Mouse (Mus musculus) right cerebral cortex, postnatal 4 days (tissue): ENCODE results near the gene Chrm2.
A peak's percentile ranks its signal among the peaks of the same experiment; 100 is the strongest.

Source experiments
- DNase-seq: peaks from one replicate; pipeline ENCODE4 v3.0.0-alpha.2; 2022

Chrm2 gene

GRCm38 (mm10) chr6:36387612-36388400 is at the start of gene Chrm2:
Gene Chrm2 (plus strand): TSS chr6:36388084.
- DNase-seq, result peak; percentile 43

- no peak for DNase-seq
Measured at GRCm38 (mm10) chr6:36373983-36374382, 13.9 kb upstream of the Chrm2 start.

- no peak for DNase-seq
Measured at GRCm38 (mm10) chr6:36377936-36378335, 9.9 kb upstream of the Chrm2 start.

- DNase-seq, result no peak
Measured at GRCm38 (mm10) chr6:36384102-36384501, 3.8 kb upstream of the Chrm2 start.

- DNase-seq, result peak; percentile 23
Measured at GRCm38 (mm10) chr6:36388401-36389259, 746 bp downstream of the Chrm2 start.

- peak; percentile 29 for DNase-seq
Measured at GRCm38 (mm10) chr6:36389260-36389965, 1.5 kb downstream of the Chrm2 start.

- no peak for DNase-seq
Measured at GRCm38 (mm10) chr6:36393705-36394104, 5.8 kb downstream of the Chrm2 start.

- DNase-seq, result no peak
Measured at GRCm38 (mm10) chr6:36405139-36405538, 17.3 kb downstream of the Chrm2 start.

- DNase-seq, result no peak
Measured at GRCm38 (mm10) chr6:36409016-36409415, 21.1 kb downstream of the Chrm2 start.

- no peak for DNase-seq
Measured at GRCm38 (mm10) chr6:36410057-36410456, 22.2 kb downstream of the Chrm2 start.

- DNase-seq, result no peak
Measured at GRCm38 (mm10) chr6:36419716-36420115, 31.8 kb downstream of the Chrm2 start.

GRCm38 (mm10) chr6:36437964-36438363 is 50.1 kb downstream of the Chrm2 start:
- no peak for DNase-seq

GRCm38 (mm10) chr6:36439218-36439617 is 51.3 kb downstream of the Chrm2 start:
- no peak for DNase-seq

GRCm38 (mm10) chr6:36451480-36451879 is 63.6 kb downstream of the Chrm2 start:
- no peak for DNase-seq

- no peak for DNase-seq
Measured at GRCm38 (mm10) chr6:36455071-36455470, 67.2 kb downstream of the Chrm2 start.

GRCm38 (mm10) chr6:36457015-36457414 is 69.1 kb downstream of the Chrm2 start:
- DNase-seq, result no peak

- DNase-seq, result no peak
Measured at GRCm38 (mm10) chr6:36464008-36464407, 76.1 kb downstream of the Chrm2 start.

GRCm38 (mm10) chr6:36484132-36484665 is 96.3 kb downstream of the Chrm2 start:
- DNase-seq, result no peak

GRCm38 (mm10) chr6:36507008-36507663 is 119.3 kb downstream of the Chrm2 start:
- DNase-seq, result no peak

GRCm38 (mm10) chr6:36507946-36508345 is 120.1 kb downstream of the Chrm2 start:
- no peak for DNase-seq

- DNase-seq, result no peak
Measured at GRCm38 (mm10) chr6:36508469-36508868, 120.6 kb downstream of the Chrm2 start.

GRCm38 (mm10) chr6:36516508-36516907 is 128.6 kb downstream of the Chrm2 start:
- DNase-seq, result no peak
